Mouse (Mus musculus) spleen, adult 2 months (tissue): ENCODE measurements around the gene Zmat1. TPM values are rescaled to one million over a fixed set of nuclear protein-coding genes. Genes with fewer than 3 reads are reported as not detected.
A peak's percentile ranks its signal among the peaks of the same experiment; 100 is the strongest.
"Not testable (repeated sequence)": the region's sequence is repeated elsewhere in the genome, so short reads cannot be mapped to it uniquely, and the experiment has no call there.

Experiments used
- DNase-seq, 2 experiments: peaks; one replicate each; pipeline versions ENCODE4 v3.0.0 to v3.0.0-alpha.2; 2012 to 2021; ENCODE audit warnings: low spot score in 2 of 2, low read depth in 1 of 2
- H3K27ac ChIP-seq: fragments of 200-500 bp; 2 replicates; pipeline ENCODE4 v1.5.1; 2012; ENCODE audit warnings: low read length, inconsistent platforms; ENCODE audit not compliant: insufficient read depth
- H3K27me3 ChIP-seq: fragments of 200-500 bp; 2 replicates; pipeline ENCODE4 v1.6.1; 2012; ENCODE audit warnings: mild to moderate bottlenecking, moderate library complexity, low read length, inconsistent platforms; ENCODE audit not compliant: control insufficient read depth, insufficient read depth
- H3K36me3 ChIP-seq: fragments of 200-500 bp; 2 replicates; pipeline ENCODE4 v1.6.1; 2012; ENCODE audit warnings: mild to moderate bottlenecking, low read length, inconsistent platforms; ENCODE audit not compliant: control insufficient read depth, insufficient read depth
- H3K4me1 ChIP-seq: fragments of 200-500 bp; 2 replicates; pipeline ENCODE4 v1.6.1; 2011; ENCODE audit warnings: inconsistent platforms; ENCODE audit not compliant: control insufficient read depth, insufficient read depth, insufficient read length
- H3K4me3 ChIP-seq: fragments of 200-500 bp; 2 replicates; pipeline ENCODE4 v1.5.1; 2011; ENCODE audit warnings: mild to moderate bottlenecking, inconsistent platforms; ENCODE audit not compliant: insufficient read depth, insufficient read length; ENCODE audit errors: extremely low read depth
- CTCF ChIP-seq: fragments of 200-500 bp; IDR thresholded peaks from 2 replicates; pipeline ENCODE4 v1.5.1; 2011; ENCODE audit warnings: mild to moderate bottlenecking, inconsistent platforms; ENCODE audit not compliant: insufficient read depth, insufficient read length, insufficient replicate concordance; ENCODE audit errors: extremely low read depth
- POLR2A ChIP-seq: fragments of 200-500 bp; IDR thresholded peaks from 2 replicates; pipeline ENCODE4 v1.6.1; 2011; ENCODE audit warnings: low read depth, low read length, inconsistent platforms
- WGBS: fragments of 180-500 bp; shearing (Covaris S2); methylation state at CpG from one replicate; pipeline ENCODE4 v1.1.7; 2018; 5-methylcytosine and 5-hydroxymethylcytosine counted together
- polyA plus RNA-seq: library from polyadenylated mRNA; depleted of rRNA; stranded (reverse); fragments of >200 nt; gene quantifications from 2 replicates; pipeline ENCODE4 v1.2.3, GENCODE M21; 2012; rRNA removed

Zmat1 gene
- 0.63 and 0.81 TPM in 2 replicates for polyA plus RNA-seq

DNA sequence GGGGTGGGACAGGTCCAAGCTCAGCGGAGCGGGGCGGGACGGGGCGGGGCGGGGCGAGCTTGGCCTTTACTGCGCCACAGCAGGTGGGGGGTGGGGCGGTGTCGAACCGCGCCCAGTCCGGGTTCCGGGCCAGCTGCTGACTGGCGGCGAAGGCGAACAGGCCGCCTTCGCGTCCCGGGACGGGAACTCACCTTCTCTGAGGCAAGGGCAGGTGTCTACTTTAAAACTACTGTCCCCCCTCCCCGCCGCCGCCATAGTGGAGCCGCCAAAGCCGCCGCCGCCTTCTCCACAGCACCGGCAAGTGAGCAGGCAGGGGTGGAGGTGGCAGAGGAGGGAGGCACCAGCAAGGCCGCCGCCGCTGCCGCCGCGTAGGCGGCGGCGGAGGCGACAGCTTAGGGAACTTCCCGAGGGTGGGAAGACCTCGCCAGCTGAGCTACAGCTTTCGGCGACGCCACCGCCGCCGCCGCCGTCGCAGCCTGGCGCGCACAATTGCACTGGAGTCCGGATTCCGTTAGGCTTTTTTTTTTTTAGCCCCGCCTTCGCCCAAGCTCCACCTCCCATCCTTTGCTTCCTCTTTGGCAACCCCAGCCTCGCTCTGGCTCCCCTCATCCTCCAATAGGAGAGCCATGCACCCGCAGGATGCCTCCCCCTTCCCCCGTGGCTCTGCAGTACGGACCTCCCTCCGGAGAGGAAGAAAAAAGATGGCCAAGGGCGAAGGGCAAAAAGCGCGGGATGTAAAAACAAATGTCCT is at the start of gene Zmat1:
TSS of gene Zmat1 (minus strand) at position 490 of the 751 bp plus-strand sequence.
- 20% methylated on average over 60 of the region's 65 CpGs for WGBS
- Histone ChIP-seq H3K4me1 (no peaks in the 10 kb centered on the region), H3K27me3 (no peaks in the 10 kb centered on the region), H3K27ac (peak within 1 kb of the TSS; percentile 99), H3K4me3 (peak within 1 kb of the TSS; percentile 68), H3K36me3 (no peaks in the 10 kb centered on the region)
- DNase-seq: peak; percentile 76 to 85
- TF ChIP-seq POLR2A: peak; percentile 75
- no peak for TF ChIP-seq CTCF

DNA sequence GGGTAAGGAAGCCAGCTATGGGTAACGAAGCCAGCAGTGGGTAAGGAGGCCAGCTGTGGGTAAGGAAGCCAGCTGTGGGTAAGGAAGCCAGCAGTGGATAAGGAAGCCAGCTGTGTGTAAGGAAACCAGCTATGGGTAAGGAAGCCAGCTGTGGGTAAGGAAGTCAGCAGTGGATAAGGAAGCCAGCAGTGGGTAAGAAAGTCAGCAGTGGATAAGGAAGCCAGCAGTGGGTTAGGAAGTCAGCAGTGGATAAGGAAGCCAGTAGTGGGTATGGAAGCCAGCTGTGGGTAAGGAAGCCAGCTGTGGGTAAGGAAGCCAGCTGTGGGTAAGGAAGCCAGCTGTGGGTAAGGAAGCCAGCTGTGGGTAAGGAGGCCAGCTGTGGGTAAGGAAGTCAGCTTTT is 44.9 kb upstream of the Zmat1 start:
- H3K27me3 ChIP-seq, DNase-seq, H3K4me3 ChIP-seq, H3K4me1 ChIP-seq, H3K36me3 ChIP-seq, H3K27ac ChIP-seq: not testable (repeated sequence)
- 75% methylated on average over 1 of the region's 1 CpGs for WGBS

DNA sequence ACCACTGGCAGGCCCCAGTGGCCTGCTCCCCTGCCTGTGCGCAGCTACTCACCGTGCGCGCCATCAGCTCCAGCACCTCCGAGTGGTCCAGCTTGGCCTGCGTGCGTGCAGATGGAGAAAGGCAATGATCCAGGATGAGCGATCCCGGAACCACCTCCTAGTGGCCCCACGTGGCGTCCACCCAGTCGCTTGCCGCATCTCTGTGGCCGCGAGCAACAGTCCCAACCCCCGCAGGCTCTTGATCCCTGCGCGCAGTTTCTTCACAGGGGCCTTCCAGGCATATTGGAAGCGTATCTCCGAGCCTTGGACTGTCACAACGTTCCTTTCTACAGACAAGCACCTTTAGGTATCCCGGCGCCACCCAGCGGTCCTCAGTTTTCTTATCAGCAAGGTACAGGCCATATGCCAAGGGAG is 27.0 kb upstream of the Zmat1 start:
- Histone ChIP-seq H3K4me3 (no peak overlapping the region), H3K4me1 (no peaks in the 10 kb centered on the region), H3K36me3 (no peaks in the 10 kb centered on the region), H3K27me3 (no peaks in the 10 kb centered on the region; the same call in 1 of the 2 replicates), H3K27ac (no peak overlapping the region)
- WGBS: 31% methylated on average over 24 of the region's 24 CpGs
- DNase-seq: no peak
- no peak for TF ChIP-seq CTCF
- no peak for TF ChIP-seq POLR2A

DNA sequence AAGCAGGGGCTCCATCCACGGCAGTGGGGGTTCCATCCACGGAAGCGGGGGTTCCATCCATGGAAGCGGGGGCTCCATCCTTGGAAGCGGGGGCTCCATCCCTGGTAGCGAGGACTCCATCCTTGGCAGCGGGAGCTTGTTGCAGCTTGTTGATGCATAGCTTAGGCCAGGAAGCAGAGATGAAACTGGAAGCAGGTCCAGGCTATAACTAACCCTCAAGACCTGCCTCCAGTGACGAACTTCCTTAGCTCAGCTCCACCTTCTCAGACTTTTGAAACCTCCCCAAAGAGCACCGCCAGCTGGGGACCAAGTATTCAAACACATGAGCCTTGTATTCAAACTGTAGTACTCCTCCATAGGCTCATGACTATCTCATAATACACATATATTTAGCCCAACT is 16.1 kb upstream of the Zmat1 start:
- no peak overlapping the region for H3K4me3 ChIP-seq
- 87% methylated on average over 9 of the region's 9 CpGs for WGBS
- H3K27ac ChIP-seq: no peak overlapping the region
- no peaks in the 10 kb centered on the region for H3K4me1 ChIP-seq
- H3K36me3 ChIP-seq: no peaks in the 10 kb centered on the region
- no peak for DNase-seq
- no peak for TF ChIP-seq POLR2A
- no peak for TF ChIP-seq CTCF
- no peaks in the 10 kb centered on the region for H3K27me3 ChIP-seq

GRCm38 (mm10) chrX:135011381-135011780 is 2.4 kb upstream of the Zmat1 start:
- WGBS: 67% methylated on average over 3 of the region's 3 CpGs
- H3K27ac ChIP-seq: no peak overlapping the region
- H3K4me3 ChIP-seq: no peak overlapping the region
- no peaks in the 10 kb centered on the region for H3K36me3 ChIP-seq
- H3K4me1 ChIP-seq: no peaks in the 10 kb centered on the region
- TF ChIP-seq POLR2A (no peak), CTCF (no peak)
- no peak for DNase-seq
- no peaks in the 10 kb centered on the region for H3K27me3 ChIP-seq

- H3K27ac ChIP-seq: peak overlapping the region; percentile 99
- DNase-seq: no peak
- no peak for TF ChIP-seq POLR2A
- no peaks in the 10 kb centered on the region for H3K36me3 ChIP-seq
- H3K4me3 ChIP-seq: peak overlapping the region; percentile 68
- H3K27me3 ChIP-seq: no peaks in the 10 kb centered on the region
- WGBS: 31% methylated on average over 6 of the region's 6 CpGs
- H3K4me1 ChIP-seq: no peaks in the 10 kb centered on the region
Observed at GRCm38 (mm10) chrX:135009471-135009815, 434 bp upstream of the Zmat1 start.

- Histone ChIP-seq H3K4me1 (no peaks in the 10 kb centered on the region), H3K27me3 (no peaks in the 10 kb centered on the region), H3K27ac (peak overlapping the region; percentile 62), H3K36me3 (no peaks in the 10 kb centered on the region), H3K4me3 (peak overlapping the region; percentile 54)
- WGBS: 35% methylated on average over 4 of the region's 5 CpGs
- TF ChIP-seq POLR2A (no peak), CTCF (no peak)
- peak in 1 of 2 experiments; percentile 9 for DNase-seq
Observed at GRCm38 (mm10) chrX:135008021-135008420, 988 bp downstream of the Zmat1 start.

DNA sequence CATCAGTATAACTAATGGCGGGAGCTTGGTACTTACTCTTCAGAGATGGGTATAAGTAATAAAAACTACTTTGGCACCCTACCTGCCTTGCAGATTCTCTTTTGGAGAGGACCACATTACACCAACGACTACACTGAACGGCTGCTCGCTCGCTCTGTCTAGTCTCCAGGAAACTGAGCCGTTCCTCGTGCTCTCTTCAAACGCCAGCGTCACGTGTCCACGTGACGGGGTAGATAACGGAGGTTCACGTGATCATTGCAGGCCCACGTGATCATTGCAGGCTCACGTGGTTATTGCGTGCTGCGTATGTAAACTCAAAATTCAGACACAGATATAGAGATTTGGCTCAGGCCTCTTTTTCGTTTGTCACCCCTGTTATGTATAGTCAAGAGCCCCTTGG is 44.5 kb downstream of the Zmat1 start, which contains the start of gene Nxf2:
TSS of gene Nxf2 (minus strand) at position 209 of the 400 bp plus-strand sequence.
- DNase-seq: no peak
- Histone ChIP-seq H3K4me1 (no peaks in the 10 kb centered on the region), H3K27ac (no peak within 1 kb of the TSS), H3K36me3 (no peaks in the 10 kb centered on the region), H3K27me3 (no peaks in the 10 kb centered on the region), H3K4me3 (peak within 1 kb of the TSS; percentile 28; the same call in 1 of the 2 replicates)
- TF ChIP-seq POLR2A (no peak), CTCF (no peak)
- WGBS: 91% methylated on average over 19 of the region's 19 CpGs
